Mouse (Mus musculus): Measurements from ENCODE around the gene Siah1a.

The Siah1a gene

GRCm38 (mm10) chr8:86746511-86746910 lies 777 bp upstream of the Siah1a start:
- in situ Hi-C loops (cut with MboI; ENCODE audit: low pct_unique_long_range_greater_than_20kb in 1 of 2, low sequenced_read_pairs in 2 of 2, unreplicated experiment in 1 of 2), result no loop called here

GRCm38 (mm10) chr8:86745935-86746441 lies 254 bp upstream of the Siah1a start:
- in situ Hi-C loops (cut with MboI; ENCODE audit: low pct_unique_long_range_greater_than_20kb in 1 of 2, low sequenced_read_pairs in 2 of 2, unreplicated experiment in 1 of 2), result no loop called here

GRCm38 (mm10) chr8:86744313-86745220 lies 1.2 kb downstream of the Siah1a start:
- in situ Hi-C loops (cut with MboI; ENCODE audit: low pct_unique_long_range_greater_than_20kb in 1 of 2, low sequenced_read_pairs in 2 of 2, unreplicated experiment in 1 of 2), result no loop called here

- in situ Hi-C loops (cut with MboI; ENCODE audit: low pct_unique_long_range_greater_than_20kb in 1 of 2, low sequenced_read_pairs in 2 of 2, unreplicated experiment in 1 of 2), result no loop called here
Measured at GRCm38 (mm10) chr8:86742605-86743345, 3.0 kb downstream of the Siah1a start.

- in situ Hi-C loops (cut with MboI; ENCODE audit: low pct_unique_long_range_greater_than_20kb in 1 of 2, low sequenced_read_pairs in 2 of 2, unreplicated experiment in 1 of 2), result no loop called here
Measured at GRCm38 (mm10) chr8:86741627-86742026, 4.1 kb downstream of the Siah1a start.

- in situ Hi-C loops (cut with MboI; ENCODE audit: low pct_unique_long_range_greater_than_20kb in 1 of 2, low sequenced_read_pairs in 2 of 2, unreplicated experiment in 1 of 2), result no loop called here
Measured at GRCm38 (mm10) chr8:86740899-86741298, 4.8 kb downstream of the Siah1a start.

GRCm38 (mm10) chr8:86735446-86736111 lies 10.2 kb downstream of the Siah1a start:
- in situ Hi-C loops (cut with MboI; ENCODE audit: low pct_unique_long_range_greater_than_20kb in 1 of 2, low sequenced_read_pairs in 2 of 2, unreplicated experiment in 1 of 2), result no loop called here

- in situ Hi-C loops (cut with MboI; ENCODE audit: low pct_unique_long_range_greater_than_20kb in 1 of 2, low sequenced_read_pairs in 2 of 2, unreplicated experiment in 1 of 2), result no loop called here
Measured at GRCm38 (mm10) chr8:86734954-86735353, 10.8 kb downstream of the Siah1a start.

GRCm38 (mm10) chr8:86734171-86734570 lies 11.6 kb downstream of the Siah1a start:
- in situ Hi-C loops (cut with MboI; ENCODE audit: low pct_unique_long_range_greater_than_20kb in 1 of 2, low sequenced_read_pairs in 2 of 2, unreplicated experiment in 1 of 2), result no loop called here

GRCm38 (mm10) chr8:86730860-86731259 lies 14.9 kb downstream of the Siah1a start:
- in situ Hi-C loops (cut with MboI; ENCODE audit: low pct_unique_long_range_greater_than_20kb in 1 of 2, low sequenced_read_pairs in 2 of 2, unreplicated experiment in 1 of 2), result no loop called here

- in situ Hi-C loops (cut with MboI; ENCODE audit: low pct_unique_long_range_greater_than_20kb in 1 of 2, low sequenced_read_pairs in 2 of 2, unreplicated experiment in 1 of 2), result no loop called here
Measured at GRCm38 (mm10) chr8:86730303-86730702, 15.4 kb downstream of the Siah1a start.

- in situ Hi-C loops (cut with MboI; ENCODE audit: low pct_unique_long_range_greater_than_20kb in 1 of 2, low sequenced_read_pairs in 2 of 2, unreplicated experiment in 1 of 2), result no loop called here
Measured at GRCm38 (mm10) chr8:86728224-86728950, 17.3 kb downstream of the Siah1a start.

- in situ Hi-C loops (cut with MboI; ENCODE audit: low pct_unique_long_range_greater_than_20kb in 1 of 2, low sequenced_read_pairs in 2 of 2, unreplicated experiment in 1 of 2), result no loop called here
Measured at GRCm38 (mm10) chr8:86726959-86727358, 18.8 kb downstream of the Siah1a start.

- in situ Hi-C loops (cut with MboI; ENCODE audit: low pct_unique_long_range_greater_than_20kb in 1 of 2, low sequenced_read_pairs in 2 of 2, unreplicated experiment in 1 of 2), result no loop called here
Measured at GRCm38 (mm10) chr8:86721490-86721889, 24.2 kb downstream of the Siah1a start.

GRCm38 (mm10) chr8:86720756-86721459 lies 24.8 kb downstream of the Siah1a start:
- in situ Hi-C loops (cut with MboI; ENCODE audit: low pct_unique_long_range_greater_than_20kb in 1 of 2, low sequenced_read_pairs in 2 of 2, unreplicated experiment in 1 of 2), result no loop called here

GRCm38 (mm10) chr8:86719368-86719767 lies 26.4 kb downstream of the Siah1a start:
- in situ Hi-C loops (cut with MboI; ENCODE audit: low pct_unique_long_range_greater_than_20kb in 1 of 2, low sequenced_read_pairs in 2 of 2, unreplicated experiment in 1 of 2), result no loop called here

- in situ Hi-C loops (cut with MboI; ENCODE audit: low pct_unique_long_range_greater_than_20kb in 1 of 2, low sequenced_read_pairs in 2 of 2, unreplicated experiment in 1 of 2), result no loop called here
Measured at GRCm38 (mm10) chr8:86718332-86718994, 27.3 kb downstream of the Siah1a start.
